Mouse (Mus musculus) stomach, postnatal 0 days (tissue): ENCODE data around the gene Gm11127. TPM values are rescaled to one million over a fixed set of nuclear protein-coding genes. Genes with fewer than 3 reads are reported as not detected.
"Not testable (repeated sequence)": the region's sequence is repeated elsewhere in the genome, so short reads cannot be mapped to it uniquely, and the experiment has no call there.

ENCODE experiments used
- ATAC-seq: fragments of 200-750 bp; cut with Nextera tagmentation; 2 replicates; pipeline ENCODE4 v1.8.0; 2017; ENCODE audit not compliant: low FRiP score, low TSS enrichment
- DNase-seq: peaks from one replicate; pipeline ENCODE4 v3.0.0-alpha.2; 2016; ENCODE audit warnings: low spot score
- H3K27ac ChIP-seq: fragments of 300-500 bp; sonication (generic); replicated peaks from 2 replicates; pipeline ENCODE4 v1.5.1; 2014; ENCODE audit warnings: mild to moderate bottlenecking, control low read depth
- H3K27me3 ChIP-seq: fragments of 300-500 bp; sonication (generic); 2 replicates; pipeline ENCODE4 v1.6.1; 2014; ENCODE audit warnings: low read length; ENCODE audit not compliant: control insufficient read depth, insufficient read depth
- H3K36me3 ChIP-seq: fragments of 300-500 bp; sonication (generic); 2 replicates; pipeline ENCODE4 v1.6.1; 2014; ENCODE audit warnings: low read length, mixed read lengths; ENCODE audit not compliant: control insufficient read depth, insufficient read depth
- H3K4me1 ChIP-seq: fragments of 300-500 bp; sonication (generic); replicated peaks from 2 replicates; pipeline ENCODE4 v1.6.1; 2014; ENCODE audit warnings: antibody characterized with exemption; ENCODE audit not compliant: control insufficient read depth, insufficient read depth
- H3K4me2 ChIP-seq: fragments of 300-500 bp; sonication (generic); replicated peaks from 2 replicates; pipeline ENCODE4 v1.6.1; 2014; ENCODE audit warnings: low read depth, mild to moderate bottlenecking, control low read depth, moderate library complexity
- H3K4me3 ChIP-seq: fragments of 300-500 bp; sonication (generic); 2 replicates; pipeline ENCODE4 v1.5.1; 2014; ENCODE audit warnings: low read depth, low read length, control low read depth
- H3K9ac ChIP-seq: fragments of 300-500 bp; sonication (generic); 2 replicates; pipeline ENCODE4 v1.6.1; 2014; ENCODE audit warnings: mild to moderate bottlenecking, low read length, control low read depth, mixed read lengths
- H3K9me3 ChIP-seq: fragments of 300-500 bp; sonication (generic); 2 replicates; pipeline ENCODE4 v1.6.1; 2016; ENCODE audit warnings: low read length; ENCODE audit not compliant: control insufficient read depth
- CTCF ChIP-seq: IDR thresholded peaks from 2 replicates; pipeline ENCODE4 v1.5.1; 2016; ENCODE audit warnings: antibody characterized with exemption, low read depth, mild to moderate bottlenecking, moderate library complexity
- EP300 ChIP-seq: optimal IDR thresholded peaks from 2 replicates; pipeline ENCODE3; 2016; ENCODE audit warnings: antibody characterized with exemption
- whole genome bisulfite sequencing: fragments of 180-500 bp; shearing (Covaris S2); extraction: QIAGEN DNeasy Blood & Tissue Kit; methylation state at CpG from one replicate; pipeline ENCODE4 v1.1.7; 2014; 5-methylcytosine and 5-hydroxymethylcytosine counted together
- polyA plus RNA-seq: library from polyadenylated mRNA; unstranded; fragments of >200 nt; fragmentation: Nextera tagmentation; extraction: Ambion mirVana; gene quantifications from 2 replicates; pipeline ENCODE4 v1.2.1, GENCODE M21; 2015

The Gm11127 gene
- polyA plus RNA-seq, 1 experiment from 2014 or later, result 0.08 TPM

GRCm38 (mm10) chr17:36043286-36043685 is 14.9 kb downstream of the Gm11127 start:
- peak overlapping the region; percentile 41 for H3K4me3 ChIP-seq
- 77% methylated on average over 3 of the region's 3 CpGs for WGBS
- ATAC-seq (no peak), DNase-seq (no peak)
- H3K27me3 ChIP-seq, result no peaks in the 10 kb centered on the region
- peak overlapping the region; percentile 49; the same call in 1 of the 2 replicates for H3K27ac ChIP-seq
- peak overlapping the region; percentile 63 for H3K4me2 ChIP-seq
- H3K9me3 ChIP-seq, result no peaks in the 10 kb centered on the region
- H3K9ac ChIP-seq, result peak overlapping the region; percentile 45; the same call in 1 of the 2 replicates
- H3K36me3 ChIP-seq, result no peaks in the 10 kb centered on the region
- no peaks in the 10 kb centered on the region for H3K4me1 ChIP-seq
- TF ChIP-seq EP300 (no peak), CTCF (no peak)

GRCm38 (mm10) chr17:36042610-36043169 is 15.5 kb downstream of the Gm11127 start, which contains the start of the genes H2-T22 and Gm6034:
Gene H2-T22 (minus strand): TSS chr17:36042747.
Gene Gm6034 (plus strand): TSS chr17:36042961.
- not testable (repeated sequence) for H3K4me1 ChIP-seq, H3K27me3 ChIP-seq, H3K9me3 ChIP-seq, H3K36me3 ChIP-seq
- peak within 1 kb of the TSS; percentile 41 for H3K4me3 ChIP-seq
- peak within 1 kb of the TSS; percentile 49; the same call in 1 of the 2 replicates for H3K27ac ChIP-seq
- peak; percentile 60 for DNase-seq
- peak within 1 kb of the TSS; percentile 63 for H3K4me2 ChIP-seq
- peak; percentile 94 for ATAC-seq
- under 1% methylated on average over 12 of the region's 12 CpGs for WGBS
- H3K9ac ChIP-seq, result peak within 1 kb of the TSS; percentile 47

DNA sequence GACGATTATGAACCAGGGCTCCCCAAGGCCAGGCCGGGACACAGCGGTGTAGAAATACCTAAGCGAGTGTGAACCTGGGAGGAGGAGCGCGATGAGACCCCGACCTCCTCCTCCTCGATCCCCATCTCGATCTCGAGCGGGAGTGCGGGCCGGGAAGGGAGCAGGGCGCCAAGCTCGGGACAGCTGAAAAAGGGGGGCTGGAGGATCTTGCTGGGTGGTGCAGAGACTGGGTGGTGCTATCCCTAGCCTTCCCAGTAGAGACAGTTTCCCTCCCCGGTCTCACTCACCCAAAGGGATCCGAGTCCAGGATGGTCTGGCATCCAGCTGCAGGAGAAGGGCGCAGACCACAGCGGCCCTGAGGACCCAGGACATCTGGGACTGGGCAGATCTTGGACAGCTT is 16.1 kb downstream of the Gm11127 start:
- Histone ChIP-seq H3K4me2 (peak overlapping the region; percentile 63), H3K9ac (peak overlapping the region; percentile 47), H3K4me3 (peak overlapping the region; percentile 41)
- under 1% methylated on average over 19 of the region's 19 CpGs for WGBS
- not testable (repeated sequence) for H3K27me3 ChIP-seq, H3K27ac ChIP-seq, H3K36me3 ChIP-seq, H3K4me1 ChIP-seq, H3K9me3 ChIP-seq, DNase-seq
- ATAC-seq, result peak; percentile 68

- not testable (repeated sequence) for H3K9ac ChIP-seq, ATAC-seq, H3K4me3 ChIP-seq, H3K9me3 ChIP-seq, H3K4me2 ChIP-seq, H3K36me3 ChIP-seq, H3K27ac ChIP-seq, H3K27me3 ChIP-seq, H3K4me1 ChIP-seq, DNase-seq
- 89% methylated on average over 2 of the region's 2 CpGs for WGBS
Measured at GRCm38 (mm10) chr17:36040604-36041003, 17.6 kb downstream of the Gm11127 start.

DNA sequence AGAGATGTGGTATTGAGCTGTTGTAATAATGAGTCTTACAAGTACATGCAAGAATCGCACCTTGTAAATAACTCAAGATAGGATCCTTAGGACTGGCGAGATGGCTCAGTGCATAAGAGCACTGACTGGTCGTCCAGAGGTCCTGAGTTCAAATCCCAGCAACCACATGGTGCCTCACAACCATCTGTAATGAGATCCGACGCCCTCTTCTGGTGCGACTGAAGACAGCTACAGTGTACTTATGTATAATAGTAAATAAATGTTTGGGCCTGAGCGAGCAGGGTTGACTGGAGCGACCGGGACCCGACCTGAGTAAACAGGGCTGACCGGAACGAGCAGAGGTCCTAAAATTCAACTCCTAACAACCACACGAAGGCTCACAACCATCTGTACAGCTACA is 22.0 kb downstream of the Gm11127 start:
- peak; percentile 25; the same call in 1 of the 2 replicates for TF ChIP-seq CTCF
- not testable (repeated sequence) for H3K27ac ChIP-seq, H3K9me3 ChIP-seq, H3K27me3 ChIP-seq, H3K4me3 ChIP-seq, DNase-seq, H3K4me1 ChIP-seq, H3K9ac ChIP-seq, H3K36me3 ChIP-seq, ATAC-seq, H3K4me2 ChIP-seq
- WGBS, result 80% methylated on average over 13 of the region's 13 CpGs

GRCm38 (mm10) chr17:36035010-36035638 is 23.0 kb downstream of the Gm11127 start:
- H3K27me3 ChIP-seq, H3K4me2 ChIP-seq, H3K9ac ChIP-seq, H3K36me3 ChIP-seq, H3K4me3 ChIP-seq, H3K9me3 ChIP-seq, H3K27ac ChIP-seq, H3K4me1 ChIP-seq: not testable (repeated sequence)
- peak; percentile 77 for ATAC-seq
- peak; percentile 68 for TF ChIP-seq CTCF
- peak; percentile 40 for DNase-seq
- WGBS, result 28% methylated on average over 3 of the region's 3 CpGs

DNA sequence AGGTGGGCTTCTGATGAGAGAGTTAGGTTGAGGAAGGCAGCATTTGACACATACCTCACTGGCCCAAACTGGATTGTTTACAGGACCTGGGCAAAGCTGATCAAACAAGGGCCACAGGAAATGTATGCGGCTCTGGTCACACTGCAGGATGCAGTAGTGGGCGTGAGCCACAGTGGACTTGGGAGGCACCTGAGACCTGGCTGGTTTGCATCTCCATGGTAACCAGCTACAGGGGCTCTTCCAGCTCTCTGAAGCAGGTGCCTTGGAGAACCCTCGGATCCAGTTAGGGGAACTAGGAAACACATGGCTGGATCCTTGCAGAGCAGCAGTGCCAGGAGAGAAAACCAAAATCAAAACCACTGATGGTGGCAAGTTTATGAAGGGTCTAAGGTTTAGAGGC is 23.6 kb downstream of the Gm11127 start:
- not testable (repeated sequence) for H3K4me1 ChIP-seq, H3K4me3 ChIP-seq, H3K9me3 ChIP-seq, H3K27me3 ChIP-seq, H3K9ac ChIP-seq, DNase-seq, H3K27ac ChIP-seq, H3K4me2 ChIP-seq, H3K36me3 ChIP-seq
- WGBS, result 48% methylated on average over 3 of the region's 3 CpGs
- 0 out of 2 replicates have a peak, but pooled peaks have one; percentile 30 for ATAC-seq

DNA sequence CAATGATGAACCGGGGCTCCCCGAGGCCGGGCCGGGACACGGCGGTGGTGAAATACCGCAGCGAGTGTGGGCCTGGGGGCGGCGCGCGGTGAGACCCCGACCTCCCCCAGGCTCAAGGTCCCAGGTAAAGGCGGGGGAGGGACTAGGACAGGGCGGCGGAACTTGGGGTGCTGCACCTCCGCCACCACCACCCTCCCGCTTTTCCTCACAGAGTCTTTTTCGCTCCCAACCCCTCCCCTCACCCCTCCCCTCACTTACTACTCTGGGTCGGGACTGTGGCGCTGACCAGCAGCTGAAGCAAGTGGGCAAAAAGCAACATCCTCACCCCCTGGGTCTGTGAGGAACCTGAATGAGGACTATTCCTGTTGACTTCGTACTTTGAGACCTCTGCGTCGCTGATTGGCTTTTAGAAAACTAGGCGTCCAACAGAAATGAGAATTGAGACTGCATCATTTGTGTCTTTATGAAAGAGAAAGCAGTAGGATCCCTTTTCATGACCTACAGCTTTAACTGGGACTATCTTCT is 25.8 kb downstream of the Gm11127 start, which contains the start of gene H2-T23:
Gene H2-T23, minus strand, starts transcription at position 505 of the 525 bp plus-strand sequence.
- Histone ChIP-seq H3K4me3 (peak within 1 kb of the TSS; percentile 56), H3K9ac (peak within 1 kb of the TSS; percentile 70), H3K4me2 (peak within 1 kb of the TSS; percentile 82), H3K27ac (peak within 1 kb of the TSS; percentile 13; the same call in 1 of the 2 replicates)
- not testable (repeated sequence) for H3K36me3 ChIP-seq, H3K4me1 ChIP-seq, H3K9me3 ChIP-seq, H3K27me3 ChIP-seq
- ATAC-seq, result peak; percentile 38
- under 1% methylated on average over 25 of the region's 25 CpGs for WGBS
- DNase-seq, result peak; percentile 56
